ENCODE assay signal across 7 mouse cellular contexts in the genomic region with DNA sequence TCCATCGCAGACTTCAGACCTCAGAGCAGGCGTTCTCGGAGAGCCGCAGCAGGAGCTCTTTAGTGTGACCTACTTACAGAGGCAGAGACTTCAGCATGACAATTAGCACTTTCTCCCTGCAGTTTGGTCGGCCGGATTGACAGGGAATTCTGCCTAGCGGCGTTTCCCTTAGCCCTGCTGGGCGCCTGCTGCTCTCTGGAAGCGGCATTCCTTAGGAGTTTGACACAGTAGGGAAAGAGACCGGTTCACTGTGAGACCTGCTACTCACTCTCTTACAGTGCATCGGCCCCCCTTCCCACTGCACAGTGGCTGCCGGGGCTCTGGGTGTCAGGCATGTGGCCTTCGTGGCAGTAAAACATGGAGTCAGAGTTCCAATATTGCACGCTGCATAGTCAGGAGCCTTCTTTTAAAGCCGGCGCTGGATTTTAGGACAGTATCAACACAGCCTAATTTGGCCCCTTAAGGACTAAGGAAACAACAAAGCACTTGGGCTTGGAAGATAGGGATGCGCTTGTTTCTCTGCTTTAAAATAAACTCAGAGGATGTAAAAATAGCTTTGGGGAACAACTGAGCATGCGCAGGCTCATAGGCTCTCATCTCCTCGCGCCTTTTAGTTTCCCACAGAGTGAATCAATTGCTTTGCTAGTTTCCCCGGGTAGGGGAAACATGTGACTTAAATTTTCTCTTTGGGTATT.
DNase-seq lines count a peak whose midpoint lies in the region; ATAC-seq and TF ChIP-seq lines count a peak whose summit lies in the region.

No protein-coding gene starts in this region.

- in situ Hi-C loops in ES-E14 (cut with MboI; ENCODE audit: low sequenced_read_pairs in 2 of 2, unreplicated experiment in 2 of 2) = no loop called here

- TF ChIP-seq EP300 in ES-Bruce4 (IDR thresholded peaks at IDR 0.05; ENCODE audit: insufficient read depth, low read depth, low read length) = peak; percentile 80

- no peak for TF ChIP-seq CTCF in ES-Bruce4 (IDR thresholded peaks at IDR 0.05; ENCODE audit: low read depth, low read length)

- H3K4me2 ChIP-seq in embryonic facial prominence, embryonic 12.5 days (replicated peaks) = peak overlapping the region; percentile 67
- H3K4me2 ChIP-seq in hindbrain, embryonic 11.5 days (replicated peaks; ENCODE audit: low read depth, low read length) = peak overlapping the region; percentile 47
- peak overlapping the region; percentile 52 for H3K4me2 ChIP-seq in midbrain, embryonic 11.5 days

- intact Hi-C loops in gastrocnemius, postnatal 14 days (cut with DNase I; ENCODE audit: low total_unique reads) = no loop called here

- no peak overlapping the region for H3K9ac ChIP-seq in ES-Bruce4 (ENCODE audit: low read depth, poor library complexity, severe bottlenecking)
- no peak overlapping the region for H3K9ac ChIP-seq in ES-E14 (ENCODE audit: insufficient read depth, low read depth, low read length, poor library complexity, severe bottlenecking)
- H3K9ac ChIP-seq in embryonic facial prominence, embryonic 12.5 days = peak overlapping the region; percentile 38
- peak overlapping the region; percentile 29; the same call in 1 of the 2 replicates for H3K9ac ChIP-seq in hindbrain, embryonic 11.5 days (ENCODE audit: low read depth, low read length)
- peak overlapping the region; percentile 56 for H3K9ac ChIP-seq in midbrain, embryonic 11.5 days (ENCODE audit: low read length)

- H3K27ac ChIP-seq in ES-Bruce4 (ENCODE audit: insufficient read depth, low read length) = no peak overlapping the region
- no peak overlapping the region for H3K27ac ChIP-seq in ES-E14 (ENCODE audit: insufficient read depth, low read depth, low read length, poor library complexity, severe bottlenecking)
- H3K27ac ChIP-seq in embryonic facial prominence, embryonic 12.5 days = no peak overlapping the region
- no peak overlapping the region for H3K27ac ChIP-seq in hindbrain, embryonic 11.5 days (ENCODE audit: low read depth, low read length)
- peak overlapping the region; percentile 5; the same call in 1 of the 2 replicates for H3K27ac ChIP-seq in midbrain, embryonic 11.5 days (ENCODE audit: low read depth, low read length)

- H3K9me3 ChIP-seq in ES-Bruce4 (replicated peaks; ENCODE audit: control insufficient read depth, insufficient read depth, low read length, poor library complexity, severe bottlenecking) = no peaks in the 10 kb centered on the region
- H3K9me3 ChIP-seq in ES-E14 (ENCODE audit: control insufficient read depth, insufficient read depth, low read depth, low read length) = no peaks in the 10 kb centered on the region
- H3K9me3 ChIP-seq in embryonic facial prominence, embryonic 12.5 days = no peaks in the 10 kb centered on the region
- H3K9me3 ChIP-seq in hindbrain, embryonic 11.5 days (ENCODE audit: control insufficient read depth, low read length) = no peaks in the 10 kb centered on the region
- no peaks in the 10 kb centered on the region for H3K9me3 ChIP-seq in midbrain, embryonic 11.5 days (ENCODE audit: control insufficient read depth, low read length)

- peak; percentile 65 for DNase-seq in ES-E14 (ENCODE audit: low read depth, low spot score)
- peak; percentile 60 for DNase-seq in hindbrain, embryonic 11.5 days (ENCODE audit: low spot score)
- peak; percentile 94 for DNase-seq in midbrain, embryonic 11.5 days (ENCODE audit: low spot score, missing footprints)
- no peak for DNase-seq in gastrocnemius, postnatal 14 days
- no peak for DNase-seq in T-cell, adult 2 months (ENCODE audit: low spot score)

- peaks cover 2% of the 10 kb centered on the region for H3K27me3 ChIP-seq in ES-Bruce4 (ENCODE audit: control insufficient read depth, insufficient read depth, low read length, poor library complexity, severe bottlenecking)
- H3K27me3 ChIP-seq in embryonic facial prominence, embryonic 12.5 days = peaks cover 7% of the 10 kb centered on the region; the same call in 1 of the 2 replicates
- no peaks in the 10 kb centered on the region for H3K27me3 ChIP-seq in hindbrain, embryonic 11.5 days (ENCODE audit: control insufficient read depth, insufficient read depth, low read length)
- no peaks in the 10 kb centered on the region for H3K27me3 ChIP-seq in midbrain, embryonic 11.5 days (ENCODE audit: control insufficient read depth, insufficient read depth, low read length)

- H3K4me3 ChIP-seq in ES-Bruce4 (ENCODE audit: low read depth, low read length) (no peak overlapping the region), ES-E14 (ENCODE audit: insufficient read depth in 1 of 2, low read depth in 1 of 2, low read length in 2 of 2, poor library complexity in 1 of 2, severe bottlenecking in 1 of 2) (no peak overlapping the region)
- peak overlapping the region; percentile 31 for H3K4me3 ChIP-seq in embryonic facial prominence, embryonic 12.5 days
- peak overlapping the region; percentile 15; the same call in 1 of the 2 replicates for H3K4me3 ChIP-seq in hindbrain, embryonic 11.5 days (ENCODE audit: low read depth, low read length)
- peak overlapping the region; percentile 22 for H3K4me3 ChIP-seq in midbrain, embryonic 11.5 days (ENCODE audit: low read depth, low read length)

- peak; percentile 76 for ATAC-seq in embryonic facial prominence, embryonic 12.5 days (ENCODE audit: insufficient number of reproducible peaks, insufficient read depth, low FRiP score, low TSS enrichment)
- ATAC-seq in hindbrain, embryonic 11.5 days (ENCODE audit: low FRiP score) = peak; percentile 56; the same call in 1 of the 2 replicates
- ATAC-seq in midbrain, embryonic 11.5 days (ENCODE audit: low FRiP score) = peak; percentile 79

- H3K4me1 ChIP-seq in ES-Bruce4 (ENCODE audit: control insufficient read depth, insufficient read depth, low read length) (peaks cover 1% of the 10 kb centered on the region), ES-E14 (ENCODE audit: control insufficient read depth in 2 of 2, insufficient read depth in 2 of 2, low read length in 2 of 2, poor library complexity in 1 of 2) (peaks cover 0 to 9% of the 10 kb centered on the region in 2 experiments; a peak in 2 of 4 replicates)
- H3K4me1 ChIP-seq in embryonic facial prominence, embryonic 12.5 days = peaks cover 7% of the 10 kb centered on the region; the same call in 1 of the 2 replicates
- peaks cover 2% of the 10 kb centered on the region; the same call in 1 of the 2 replicates for H3K4me1 ChIP-seq in hindbrain, embryonic 11.5 days (replicated peaks; ENCODE audit: control insufficient read depth, insufficient read depth, low read length)
- peaks cover 17% of the 10 kb centered on the region; the same call in 1 of the 2 replicates for H3K4me1 ChIP-seq in midbrain, embryonic 11.5 days (ENCODE audit: control insufficient read depth, insufficient read depth, low read length)

- H3K36me3 ChIP-seq in ES-Bruce4 (ENCODE audit: control insufficient read depth, insufficient read depth, low read length, poor library complexity, severe bottlenecking) = no peaks in the 10 kb centered on the region
- no peaks in the 10 kb centered on the region for H3K36me3 ChIP-seq in ES-E14 (ENCODE audit: control insufficient read depth, insufficient read depth, low read length, poor library complexity, severe bottlenecking)
- no peaks in the 10 kb centered on the region for H3K36me3 ChIP-seq in embryonic facial prominence, embryonic 12.5 days
- no peaks in the 10 kb centered on the region for H3K36me3 ChIP-seq in hindbrain, embryonic 11.5 days (ENCODE audit: control insufficient read depth, insufficient read depth, low read length)
- H3K36me3 ChIP-seq in midbrain, embryonic 11.5 days (ENCODE audit: control insufficient read depth, insufficient read depth, low read length) = no peaks in the 10 kb centered on the region

- no peak for TF ChIP-seq POLR2A in ES-Bruce4 (IDR thresholded peaks at IDR 0.05; ENCODE audit: insufficient read depth, low read length)

- 3% methylated on average over 22 of the region's 22 CpGs for WGBS in embryonic facial prominence, embryonic 12.5 days
- 1% methylated on average over 22 of the region's 22 CpGs for WGBS in hindbrain, embryonic 11.5 days
- WGBS in midbrain, embryonic 11.5 days = 1% methylated on average over 22 of the region's 22 CpGs

TF ChIP-seq in ES-E14, 5 proteins besides CTCF, POLR2A, EP300 and RAD21:
- TF ChIP-seq CHD2 (IDR thresholded peaks at IDR 0.05; ENCODE audit: low read depth, low read length) (no peak), ZNF384 (IDR thresholded peaks at IDR 0.05; ENCODE audit: low read depth, low read length) (no peak), HCFC1 (IDR thresholded peaks at IDR 0.05; ENCODE audit: borderline replicate concordance, insufficient read depth, low read length) (no peak), MAFK (IDR thresholded peaks at IDR 0.05; ENCODE audit: insufficient read depth, low read depth, low read length) (no peak), ZC3H11A (IDR thresholded peaks at IDR 0.05; ENCODE audit: borderline replicate concordance, low read depth, low read length) (no peak)

Comparison
In these comparisons a context has a peak if more than half of its experiments do, and no peak if none do; other contexts are left out.
1. H3K4me3 ChIP-seq: peak in embryonic facial prominence, embryonic 12.5 days (single experiment), hindbrain, embryonic 11.5 days (single experiment) and midbrain, embryonic 11.5 days (single experiment); none in ES-Bruce4 (single experiment) and ES-E14 (0 of 2).
2. H3K9ac ChIP-seq: peak in embryonic facial prominence, embryonic 12.5 days (single experiment), hindbrain, embryonic 11.5 days (single experiment) and midbrain, embryonic 11.5 days (single experiment); none in ES-Bruce4 (single experiment) and ES-E14 (single experiment).
3. DNase-seq: peak in ES-E14 (single experiment), hindbrain, embryonic 11.5 days (single experiment) and midbrain, embryonic 11.5 days (single experiment); none in gastrocnemius, postnatal 14 days (single experiment) and T-cell, adult 2 months (single experiment).
4. Peak in every context shown above with its lines, with median percentiles within 50 percentile points of each other: ATAC-seq and H3K4me2 ChIP-seq.